Mouse (Mus musculus) lung, postnatal 0 days (tissue): Measurements from ENCODE around the gene Tex36. TPM values are rescaled to one million over a fixed set of nuclear protein-coding genes. Genes with fewer than 3 reads are reported as not detected.

ENCODE experiments used
- ATAC-seq: fragments of 200-750 bp; cut with Nextera tagmentation; 2 replicates; pipeline ENCODE4 v1.8.0; 2017; ENCODE audit warnings: moderate library complexity
- DNase-seq: peaks from one replicate; pipeline ENCODE4 v3.0.0-alpha.2; 2016; ENCODE audit warnings: low spot score
- H3K27ac ChIP-seq: fragments of 300-500 bp; sonication (generic); 2 replicates; pipeline ENCODE4 v1.5.1; 2014; ENCODE audit warnings: antibody characterized with exemption, mild to moderate bottlenecking, low read length, mixed read lengths
- H3K27me3 ChIP-seq: fragments of 300-500 bp; sonication (generic); replicated peaks from 2 replicates; pipeline ENCODE4 v1.6.1; 2014; ENCODE audit warnings: low read length, mixed read lengths; ENCODE audit not compliant: insufficient read depth
- H3K36me3 ChIP-seq: fragments of 300-500 bp; sonication (generic); 2 replicates; pipeline ENCODE4 v1.6.1; 2014; ENCODE audit warnings: low read length, mixed read lengths; ENCODE audit not compliant: insufficient read depth
- H3K4me1 ChIP-seq: fragments of 300-500 bp; sonication (generic); 2 replicates; pipeline ENCODE4 v1.6.1; 2014; ENCODE audit warnings: antibody characterized with exemption, low read depth, low read length, mixed read lengths; ENCODE audit not compliant: insufficient read depth
- H3K4me2 ChIP-seq: fragments of 300-500 bp; sonication (generic); replicated peaks from 2 replicates; pipeline ENCODE4 v1.6.1; 2014; ENCODE audit warnings: low read depth, mild to moderate bottlenecking, low read length, moderate library complexity, mixed read lengths
- H3K4me3 ChIP-seq: fragments of 300-500 bp; sonication (generic); 2 replicates; pipeline ENCODE4 v1.5.1; 2014; ENCODE audit warnings: low read depth, low read length
- H3K9ac ChIP-seq: fragments of 300-500 bp; sonication (generic); replicated peaks from 2 replicates; pipeline ENCODE4 v1.6.1; 2014; ENCODE audit warnings: low read depth, mild to moderate bottlenecking
- H3K9me3 ChIP-seq: fragments of 300-500 bp; sonication (generic); 2 replicates; pipeline ENCODE4 v1.6.1; 2016; ENCODE audit warnings: low read length, mixed read lengths
- CTCF ChIP-seq: IDR thresholded peaks from 2 replicates; pipeline ENCODE4 v1.5.1; 2016; ENCODE audit warnings: antibody characterized with exemption, mild to moderate bottlenecking
- EP300 ChIP-seq: IDR thresholded peaks from 2 replicates; pipeline ENCODE4 v1.6.1; 2016; ENCODE audit warnings: antibody characterized with exemption, mild to moderate bottlenecking, control low read depth
- WGBS: fragments of 180-500 bp; shearing (Covaris S2); extraction: QIAGEN DNeasy Blood & Tissue Kit; methylation state at CpG from one replicate; pipeline ENCODE4 v1.1.7; 2014; 5-methylcytosine and 5-hydroxymethylcytosine counted together
- polyA plus RNA-seq: library from polyadenylated mRNA; unstranded; fragments of >200 nt; fragmentation: Nextera tagmentation; extraction: Ambion mirVana; gene quantifications from 2 replicates; pipeline ENCODE4 v1.2.1, GENCODE M21; 2015

The Tex36 gene
- polyA plus RNA-seq, 1 experiment from 2014 or later: not detected

DNA sequence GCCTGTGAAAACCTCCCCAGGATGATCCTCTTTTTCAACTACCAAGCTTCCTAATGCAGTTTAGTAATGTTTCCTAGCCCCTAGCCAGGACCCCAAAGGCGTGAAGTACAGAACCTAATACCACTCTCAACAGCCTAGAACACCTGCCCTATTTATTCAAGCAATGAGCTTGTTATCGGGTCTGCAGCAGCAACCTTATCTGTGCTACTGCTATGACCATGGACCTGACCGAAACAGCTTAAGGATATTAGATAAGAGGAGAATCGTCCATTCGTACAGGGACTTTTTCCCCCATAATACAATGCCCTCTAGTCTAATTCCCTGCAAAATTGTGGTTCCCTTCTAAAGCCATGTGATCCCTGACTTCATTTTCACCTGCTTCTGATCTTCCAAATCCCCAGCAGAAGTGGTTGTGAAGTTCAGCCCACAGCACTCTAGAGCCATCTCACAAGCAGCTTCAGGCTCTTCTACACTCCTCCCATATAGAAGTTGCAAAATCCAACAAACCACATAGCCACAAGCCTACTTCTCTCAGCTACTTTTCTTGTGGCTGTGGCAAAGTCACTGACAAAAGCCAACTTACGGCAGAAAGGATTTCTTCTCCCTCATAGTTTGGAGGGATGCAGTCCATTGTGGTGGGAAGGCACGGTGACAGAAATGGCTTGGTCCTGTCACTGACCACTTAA, 49.5 kb downstream of the Tex36 start:
- TF ChIP-seq EP300: no peak
- no peak for TF ChIP-seq CTCF
- ATAC-seq (no peak), DNase-seq (no peak)
- Histone ChIP-seq H3K4me2 (no peak overlapping the region), H3K27ac (no peak overlapping the region), H3K27me3 (no peaks in the 10 kb centered on the region), H3K9me3 (no peaks in the 10 kb centered on the region), H3K4me1 (no peaks in the 10 kb centered on the region), H3K9ac (no peak overlapping the region), H3K36me3 (no peaks in the 10 kb centered on the region), H3K4me3 (no peak overlapping the region)
- 81% methylated on average over 7 of the region's 7 CpGs for WGBS

- Histone ChIP-seq H3K9ac (no peak overlapping the region), H3K27me3 (no peaks in the 10 kb centered on the region), H3K4me2 (no peak overlapping the region), H3K4me1 (no peaks in the 10 kb centered on the region), H3K9me3 (no peaks in the 10 kb centered on the region), H3K4me3 (no peak overlapping the region), H3K36me3 (no peaks in the 10 kb centered on the region), H3K27ac (no peak overlapping the region)
- DNase-seq (no peak), ATAC-seq (no peak)
- 62% methylated on average over 2 of the region's 2 CpGs for WGBS
- TF ChIP-seq CTCF (no peak), EP300 (no peak)
Measured at GRCm38 (mm10) chr7:133551000-133551399, 51.0 kb downstream of the Tex36 start.

DNA sequence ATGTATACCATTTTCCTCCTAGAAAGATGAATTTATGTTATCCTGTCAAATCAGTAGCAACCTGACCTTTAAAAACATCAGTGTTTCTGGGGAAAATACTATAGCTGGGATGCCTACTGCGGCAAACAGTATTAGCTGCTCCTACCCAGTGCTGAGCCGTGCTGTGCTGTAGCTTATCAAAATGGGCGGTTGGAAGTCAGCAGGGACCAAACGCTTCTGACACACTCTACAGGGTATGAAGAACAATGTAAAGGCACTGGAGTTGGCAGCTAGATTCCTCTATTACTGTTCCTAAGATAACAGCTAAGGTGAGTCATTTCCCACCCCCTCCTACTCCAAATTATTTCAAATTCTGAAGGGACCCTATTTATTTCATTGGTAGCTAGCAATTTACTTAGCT, 53.5 kb downstream of the Tex36 start:
- DNase-seq (no peak), ATAC-seq (no peak)
- Histone ChIP-seq H3K36me3 (no peaks in the 10 kb centered on the region), H3K4me3 (no peak overlapping the region), H3K4me1 (no peaks in the 10 kb centered on the region), H3K27me3 (no peaks in the 10 kb centered on the region), H3K9ac (no peak overlapping the region), H3K9me3 (no peaks in the 10 kb centered on the region), H3K27ac (no peak overlapping the region), H3K4me2 (no peak overlapping the region)
- TF ChIP-seq CTCF (no peak), EP300 (no peak)
- 76% methylated on average over 4 of the region's 4 CpGs for WGBS

DNA sequence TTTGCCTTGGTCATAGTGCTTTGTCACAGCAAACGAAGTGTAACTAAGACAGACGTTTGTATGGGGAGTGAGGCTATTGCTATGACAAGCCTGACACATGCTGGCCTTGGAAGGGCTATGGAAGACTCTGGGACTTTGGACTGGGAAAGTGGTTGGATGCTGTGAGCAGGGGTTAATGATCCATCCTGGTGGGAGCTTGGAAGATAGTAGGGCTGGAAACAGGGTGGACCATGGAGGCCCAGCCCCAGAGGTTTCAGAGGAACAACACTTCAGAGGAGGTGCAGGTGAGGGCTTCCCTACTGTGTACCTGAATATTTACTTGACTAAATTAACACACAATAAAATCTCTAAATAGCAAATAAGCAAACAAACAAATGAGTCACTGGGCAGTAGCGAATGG, 56.3 kb downstream of the Tex36 start:
- no peak for DNase-seq
- Histone ChIP-seq H3K27me3 (no peaks in the 10 kb centered on the region), H3K27ac (no peak overlapping the region), H3K36me3 (no peaks in the 10 kb centered on the region), H3K9me3 (no peaks in the 10 kb centered on the region), H3K4me2 (no peak overlapping the region), H3K9ac (no peak overlapping the region), H3K4me1 (no peaks in the 10 kb centered on the region), H3K4me3 (no peak overlapping the region)
- ATAC-seq: no peak
- no peak for TF ChIP-seq CTCF
- no peak for TF ChIP-seq EP300
- WGBS: 69% methylated on average over 3 of the region's 3 CpGs

GRCm38 (mm10) chr7:133544966-133545365, 57.0 kb downstream of the Tex36 start:
- DNase-seq (no peak), ATAC-seq (no peak)
- WGBS: 44% methylated on average over 2 of the region's 2 CpGs
- Histone ChIP-seq H3K36me3 (no peaks in the 10 kb centered on the region), H3K4me1 (no peaks in the 10 kb centered on the region), H3K4me3 (no peak overlapping the region), H3K4me2 (no peak overlapping the region), H3K27ac (no peak overlapping the region), H3K27me3 (no peaks in the 10 kb centered on the region), H3K9me3 (no peaks in the 10 kb centered on the region), H3K9ac (no peak overlapping the region)
- TF ChIP-seq CTCF (no peak), EP300 (no peak)

- Histone ChIP-seq H3K27ac (no peak overlapping the region), H3K4me2 (no peak overlapping the region), H3K27me3 (no peaks in the 10 kb centered on the region), H3K36me3 (no peaks in the 10 kb centered on the region), H3K9ac (no peak overlapping the region), H3K4me1 (no peaks in the 10 kb centered on the region), H3K4me3 (no peak overlapping the region), H3K9me3 (no peaks in the 10 kb centered on the region)
- no peak for TF ChIP-seq EP300
- no peak for TF ChIP-seq CTCF
- ATAC-seq: no peak
- no peak for DNase-seq
- WGBS: 95% methylated on average over 4 of the region's 4 CpGs
Measured at GRCm38 (mm10) chr7:133543131-133543530, 58.8 kb downstream of the Tex36 start.

DNA sequence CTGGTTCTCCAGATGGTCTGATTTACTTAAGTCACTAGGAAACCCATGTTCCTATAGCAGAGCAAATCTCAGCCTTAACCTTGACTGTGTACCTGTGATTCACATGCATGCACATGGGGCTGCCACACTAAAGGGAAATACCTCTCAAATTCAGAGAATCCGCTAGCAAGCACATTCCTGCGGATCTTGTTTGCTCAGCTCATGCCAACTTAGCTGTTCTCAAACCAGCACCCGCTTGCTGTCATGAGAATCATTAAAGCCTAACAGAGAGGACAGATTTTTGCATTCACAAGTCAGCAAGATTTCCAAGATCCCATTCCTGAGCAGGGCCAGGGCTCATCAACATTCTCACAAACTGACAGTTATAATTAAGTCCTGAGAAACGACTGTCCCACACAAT, 64.6 kb downstream of the Tex36 start:
- Histone ChIP-seq H3K27me3 (no peaks in the 10 kb centered on the region), H3K4me1 (no peaks in the 10 kb centered on the region), H3K36me3 (no peaks in the 10 kb centered on the region), H3K27ac (no peak overlapping the region), H3K4me3 (no peak overlapping the region), H3K4me2 (no peak overlapping the region), H3K9me3 (no peaks in the 10 kb centered on the region), H3K9ac (no peak overlapping the region)
- 52% methylated on average over 4 of the region's 4 CpGs for WGBS
- TF ChIP-seq CTCF: no peak
- TF ChIP-seq EP300: no peak
- ATAC-seq (no peak), DNase-seq (no peak)

Other genes starting within 250 kb of the Tex36 start
- 9.5 and 10.0 TPM in 2 replicates for gene Edrf1, start 35.4 kb upstream of the Tex36 start, polyA plus RNA-seq
- 0.14 TPM in 1 of 2 replicates, not detected in the other for gene Mmp21, start 77.9 kb upstream of the Tex36 start, polyA plus RNA-seq
- gene Bccip, start 107.2 kb upstream of the Tex36 start, polyA plus RNA-seq: 90.8 TPM in 2 replicates
- gene Uros, start 107.9 kb upstream of the Tex36 start, polyA plus RNA-seq: 12.9 and 18.3 TPM in 2 replicates
- gene Fank1, start 174.7 kb upstream of the Tex36 start, polyA plus RNA-seq: 6.8 and 6.9 TPM in 2 replicates
- 22.0 and 25.1 TPM in 2 replicates for gene Dhx32, start 180.6 kb upstream of the Tex36 start, polyA plus RNA-seq